Mouse (Mus musculus) ES-E14 (cell line): ENCODE results near the gene Kremen1.

Source experiments
- HCFC1 ChIP-seq: IDR thresholded peaks from 2 replicates; pipeline ENCODE4 v1.6.1; 2012; ENCODE audit warnings: low read length, inconsistent platforms, borderline replicate concordance; ENCODE audit not compliant: insufficient read depth
- MAFK ChIP-seq: IDR thresholded peaks from 2 replicates; pipeline ENCODE4 v1.6.1; 2014; ENCODE audit warnings: mild to moderate bottlenecking, low read depth, low read length, inconsistent platforms; ENCODE audit not compliant: insufficient read depth
- ZC3H11A ChIP-seq: IDR thresholded peaks from 2 replicates; pipeline ENCODE4 v1.6.1; 2012; ENCODE audit warnings: low read depth, mild to moderate bottlenecking, inconsistent platforms, low read length, borderline replicate concordance
- ZNF384 ChIP-seq: IDR thresholded peaks from 2 replicates; pipeline ENCODE4 v1.6.1; 2012; ENCODE audit warnings: low read depth, low read length, inconsistent platforms

GRCm38 (mm10) chr11:5188170-5188569, 73.2 kb downstream of the Kremen1 start:
- TF ChIP-seq MAFK (no peak), HCFC1 (no peak), ZNF384 (no peak), ZC3H11A (no peak)
